Mouse (Mus musculus) MEL (cell line): ENCODE measurements around the gene Cd36. TPM values are rescaled to one million over a fixed set of nuclear protein-coding genes. Genes with fewer than 3 reads are reported as not detected.

Experiments used
- DNase-seq: peaks from one replicate; pipeline ENCODE4 v3.0.0; 2011; ENCODE audit warnings: low read depth, low spot score
- H3K27ac ChIP-seq: 2 replicates; pipeline ENCODE4 v1.5.1; 2012; ENCODE audit warnings: low read depth, mild to moderate bottlenecking, control low read depth, low read length, moderate library complexity; ENCODE audit not compliant: control insufficient read depth
- H3K27me3 ChIP-seq, 2 experiments: fragments of 150-350 bp in 1 of 2; sonication (generic) in 1 of 2; 2 replicates each; pipeline ENCODE4 v1.6.1; 2012; ENCODE audit warnings: low read length in 2 of 2, mild to moderate bottlenecking in 2 of 2, improper control_type of control experiment in 1 of 2, moderate library complexity in 1 of 2; ENCODE audit not compliant: insufficient read depth in 2 of 2, control insufficient read depth in 1 of 2
- H3K36me3 ChIP-seq, 2 experiments: 2 replicates each; pipeline ENCODE4 v1.6.1; 2012 to 2014; ENCODE audit warnings: low read length in 2 of 2, improper control_type of control experiment in 1 of 2, inconsistent platforms in 1 of 2, mild to moderate bottlenecking in 1 of 2; ENCODE audit not compliant: insufficient read depth in 2 of 2, control insufficient read depth in 1 of 2
- H3K4me1 ChIP-seq, 2 experiments: fragments of 150-350 bp in 1 of 2; sonication (generic) in 1 of 2; 2 replicates each; pipeline ENCODE4 v1.6.1; 2012; ENCODE audit warnings: low read length in 2 of 2, improper control_type of control experiment in 1 of 2, mild to moderate bottlenecking in 1 of 2; ENCODE audit not compliant: insufficient read depth in 2 of 2, control insufficient read depth in 1 of 2
- H3K4me3 ChIP-seq, 2 experiments: fragments of 150-350 bp in 1 of 2; sonication (generic) in 1 of 2; 2 replicates each; pipeline ENCODE4 v1.5.1; 2012; ENCODE audit warnings: low read depth in 2 of 2, low read length in 2 of 2, mild to moderate bottlenecking in 2 of 2, moderate library complexity in 2 of 2, control low read depth in 1 of 2, improper control_type of control experiment in 1 of 2; ENCODE audit not compliant: control insufficient read depth in 1 of 2, insufficient read depth in 1 of 2
- H3K79me2 ChIP-seq: 2 replicates; pipeline ENCODE4 v1.6.1; 2012; ENCODE audit warnings: mild to moderate bottlenecking, low read length, moderate library complexity; ENCODE audit not compliant: control insufficient read depth, poor library complexity, insufficient read depth
- H3K9ac ChIP-seq: 2 replicates; pipeline ENCODE4 v1.6.1; 2012; ENCODE audit warnings: low read depth, mild to moderate bottlenecking, control low read depth, low read length, moderate library complexity; ENCODE audit not compliant: control insufficient read depth, poor library complexity, severe bottlenecking
- H3K9me3 ChIP-seq: fragments of 150-350 bp; sonication (generic); replicated peaks from 2 replicates; pipeline ENCODE4 v1.6.1; 2012; ENCODE audit warnings: mild to moderate bottlenecking, low read length, improper control_type of control experiment, moderate library complexity; ENCODE audit not compliant: insufficient read depth
- BHLHE40 ChIP-seq: IDR thresholded peaks from 2 replicates; pipeline ENCODE4 v1.6.1; 2012; ENCODE audit warnings: low read depth, mild to moderate bottlenecking, inconsistent platforms, low read length, improper control_type of control experiment, borderline replicate concordance
- CHD1 ChIP-seq: IDR thresholded peaks from 2 replicates; pipeline ENCODE4 v1.6.1; 2012; ENCODE audit warnings: low read depth, mild to moderate bottlenecking, inconsistent platforms, low read length, improper control_type of control experiment
- CHD2 ChIP-seq: IDR thresholded peaks from 2 replicates; pipeline ENCODE4 v1.6.1; 2011; ENCODE audit warnings: low read length, improper control_type of control experiment
- CTCF ChIP-seq, 3 experiments: IDR thresholded peaks in 2 of 3; conservative IDR thresholded peaks in 1 of 3; 2 replicates each; pipeline ENCODE4 v1.5.1; 2011 to 2012; ENCODE audit warnings: low read length in 3 of 3, low read depth in 2 of 3, mild to moderate bottlenecking in 2 of 3, improper control_type of control experiment in 1 of 3, inconsistent platforms in 1 of 3, mixed read lengths in 1 of 3, moderate library complexity in 1 of 3; ENCODE audit not compliant: control insufficient read depth in 1 of 3, insufficient read depth in 1 of 3, poor library complexity in 1 of 3, severe bottlenecking in 1 of 3
- E2F4 ChIP-seq: IDR thresholded peaks from 2 replicates; pipeline ENCODE4 v1.6.1; 2011; ENCODE audit warnings: low read depth, low read length, improper control_type of control experiment, borderline replicate concordance
- GABPA ChIP-seq: IDR thresholded peaks from 2 replicates; pipeline ENCODE4 v1.6.1; 2012; ENCODE audit warnings: low read depth, mild to moderate bottlenecking, inconsistent platforms, low read length, improper control_type of control experiment, moderate library complexity
- HCFC1 ChIP-seq: IDR thresholded peaks from 2 replicates; pipeline ENCODE4 v1.6.1; 2012; ENCODE audit warnings: low read depth, mild to moderate bottlenecking, inconsistent platforms, low read length, improper control_type of control experiment, moderate library complexity
- JUND ChIP-seq: IDR thresholded peaks from 2 replicates; pipeline ENCODE4 v1.6.1; 2011; ENCODE audit warnings: low read depth, mild to moderate bottlenecking, improper control_type of control experiment, low read length
- MAFK ChIP-seq: IDR thresholded peaks from 2 replicates; pipeline ENCODE4 v1.6.1; 2011; ENCODE audit warnings: low read depth, mild to moderate bottlenecking, low read length, improper control_type of control experiment, borderline replicate concordance
- MAZ ChIP-seq: IDR thresholded peaks from 2 replicates; pipeline ENCODE4 v1.6.1; 2012; ENCODE audit warnings: low read depth, mild to moderate bottlenecking, inconsistent platforms, low read length, improper control_type of control experiment
- MXI1 ChIP-seq: IDR thresholded peaks from 2 replicates; pipeline ENCODE4 v1.6.1; 2011; ENCODE audit warnings: mild to moderate bottlenecking, low read depth, low read length, improper control_type of control experiment
- MYB ChIP-seq: IDR thresholded peaks from 2 replicates; pipeline ENCODE4 v1.6.1; 2011; ENCODE audit warnings: mild to moderate bottlenecking, low read depth, low read length, improper control_type of control experiment
- NELFE ChIP-seq: IDR thresholded peaks from 2 replicates; pipeline ENCODE4 v1.6.1; 2011; ENCODE audit warnings: low read depth, low read length, improper control_type of control experiment
- NRF1 ChIP-seq: IDR thresholded peaks from 2 replicates; pipeline ENCODE4 v1.6.1; 2014; ENCODE audit warnings: low read depth, mild to moderate bottlenecking, inconsistent platforms, low read length, improper control_type of control experiment, moderate library complexity; ENCODE audit not compliant: poor library complexity, insufficient read depth, severe bottlenecking
- POLR2AphosphoS5 ChIP-seq: IDR thresholded peaks from 2 replicates; pipeline ENCODE4 v1.6.1; 2012; ENCODE audit warnings: low read depth, borderline replicate concordance, mild to moderate bottlenecking, inconsistent platforms, low read length, moderate library complexity, mixed read lengths
- RAD21 ChIP-seq: IDR thresholded peaks from 2 replicates; pipeline ENCODE4 v1.6.1; 2011; ENCODE audit warnings: mild to moderate bottlenecking, low read depth, low read length, improper control_type of control experiment
- RCOR1 ChIP-seq: IDR thresholded peaks from 2 replicates; pipeline ENCODE4 v1.6.1; 2012; ENCODE audit warnings: low read depth, mild to moderate bottlenecking, inconsistent platforms, low read length, improper control_type of control experiment
- SIN3A ChIP-seq: IDR thresholded peaks from 2 replicates; pipeline ENCODE4 v1.6.1; 2012; ENCODE audit warnings: low read length, improper control_type of control experiment, inconsistent platforms
- SMC3 ChIP-seq: IDR thresholded peaks from 2 replicates; pipeline ENCODE4 v1.6.1; 2011; ENCODE audit warnings: low read depth, low read length, improper control_type of control experiment
- TCF12 ChIP-seq: IDR thresholded peaks from 2 replicates; pipeline ENCODE4 v1.6.1; 2014; ENCODE audit warnings: low read depth, mild to moderate bottlenecking, inconsistent platforms, low read length, improper control_type of control experiment, moderate library complexity
- UBTF ChIP-seq: IDR thresholded peaks from 2 replicates; pipeline ENCODE4 v1.6.1; 2012; ENCODE audit warnings: low read depth, mild to moderate bottlenecking, inconsistent platforms, low read length, improper control_type of control experiment, moderate library complexity, borderline replicate concordance; ENCODE audit not compliant: insufficient read depth
- ZC3H11A ChIP-seq: IDR thresholded peaks from 2 replicates; pipeline ENCODE4 v1.6.1; 2012; ENCODE audit warnings: low read depth, mild to moderate bottlenecking, inconsistent platforms, low read length, improper control_type of control experiment
- ZMIZ1 ChIP-seq: IDR thresholded peaks from 2 replicates; pipeline ENCODE4 v1.6.1; 2012; ENCODE audit warnings: low read depth, mild to moderate bottlenecking, inconsistent platforms, low read length, improper control_type of control experiment, moderate library complexity
- polyA plus RNA-seq, 2 experiments: library from polyadenylated mRNA; stranded (reverse) in 1 of 2; unstranded in 1 of 2; fragments of >175 nt in 1 of 2; fragments of >200 nt in 1 of 2; gene quantifications; 2 replicates each; pipeline versions ENCODE4 v1.2.1 to v1.2.4; 2012; ENCODE audit warnings: low replicate concordance in 2 of 2, low read depth in 1 of 2; ENCODE audit not compliant: insufficient read length in 2 of 2, insufficient read depth in 1 of 2, missing spikeins in 1 of 2
- total RNA-seq: library from RNA; depleted of rRNA; stranded (reverse); fragments of 300-350 nt; gene quantifications from 2 replicates; pipeline ENCODE4 v1.2.3, GENCODE M21; 2012

Cd36 gene
- total and polyA plus RNA-seq, 3 experiments = 0.07 to 0.19 TPM; not detected in 1

- Histone ChIP-seq H3K27me3 (no peaks in the 10 kb centered on the region), H3K9ac (no peak overlapping the region), H3K9me3 (no peaks in the 10 kb centered on the region), H3K4me3 (no peak overlapping the region), H3K36me3 (no peaks in the 10 kb centered on the region), H3K27ac (no peak overlapping the region), H3K79me2 (no peaks in the 10 kb centered on the region), H3K4me1 (no peaks in the 10 kb centered on the region; a peak in 1 of 4 replicates)
- peak; percentile 72 for DNase-seq
- TF ChIP-seq GABPA (no peak), MYB (no peak), ZC3H11A (peak; percentile 97), POLR2AphosphoS5 (no peak), RAD21 (peak; percentile 99), MXI1 (no peak), RCOR1 (no peak), NELFE (no peak), JUND (no peak), CTCF (IDR thresholded peaks at IDR 0.05 in 2 of 3, conservative IDR thresholded peaks at IDR 0.05 in 1 of 3; ENCODE audit: control insufficient read depth in 1 of 3, insufficient read depth in 1 of 3, low read depth in 2 of 3, low read length in 3 of 3, poor library complexity in 1 of 3, severe bottlenecking in 1 of 3) (peak in 2 of 3 experiments; percentile 20 to 92; a peak in 3 of 6 replicates), E2F4 (no peak), SIN3A (no peak), UBTF (no peak), CHD1 (no peak), NRF1 (no peak), SMC3 (peak; percentile 98), HCFC1 (no peak), MAFK (no peak)
Measured at GRCm38 (mm10) chr5:17766006-17766677, 122.5 kb downstream of the Cd36 start.

DNA sequence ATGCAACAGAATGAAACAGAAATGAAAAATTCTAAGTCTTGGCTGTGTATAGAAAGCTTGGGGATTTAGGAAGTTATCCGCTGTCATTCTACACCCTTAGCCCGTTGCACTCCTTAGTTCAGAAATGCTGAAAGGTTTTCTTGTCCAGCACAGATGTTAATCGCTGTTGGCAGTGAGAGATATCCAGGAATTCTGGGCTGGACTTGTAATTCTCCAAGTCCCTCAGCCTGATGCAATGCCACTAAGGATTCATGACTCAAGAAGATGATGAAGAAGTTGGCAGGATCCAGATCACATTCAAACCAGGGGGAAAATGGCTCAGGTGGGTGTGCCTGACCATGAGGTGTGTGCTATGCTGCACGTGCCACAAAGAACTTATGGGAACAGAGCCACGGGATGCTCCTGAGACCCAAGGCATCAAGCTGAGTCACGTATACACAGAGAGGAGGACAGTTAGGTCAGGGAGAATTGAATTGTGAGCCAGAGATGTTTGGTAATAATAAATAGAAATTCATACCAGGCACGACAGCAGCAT lies 135.1 kb downstream of the Cd36 start:
- DNase-seq = no peak
- Histone ChIP-seq H3K4me1 (no peaks in the 10 kb centered on the region), H3K27ac (no peak overlapping the region), H3K27me3 (no peaks in the 10 kb centered on the region), H3K36me3 (no peaks in the 10 kb centered on the region)
- TF ChIP-seq HCFC1 (no peak), SMC3 (no peak), CHD2 (no peak), MAZ (no peak), BHLHE40 (no peak), ZMIZ1 (no peak), TCF12 (no peak)
- TF ChIP-seq, all 39 proteins: peak for 0
- Histone ChIP-seq H3K4me3 (no peak overlapping the region), H3K9ac (no peak overlapping the region), H3K79me2 (no peaks in the 10 kb centered on the region), H3K9me3 (no peaks in the 10 kb centered on the region)
